Comparison of ENCODE assay signal across 10 mouse cellular contexts in the genomic region with DNA sequence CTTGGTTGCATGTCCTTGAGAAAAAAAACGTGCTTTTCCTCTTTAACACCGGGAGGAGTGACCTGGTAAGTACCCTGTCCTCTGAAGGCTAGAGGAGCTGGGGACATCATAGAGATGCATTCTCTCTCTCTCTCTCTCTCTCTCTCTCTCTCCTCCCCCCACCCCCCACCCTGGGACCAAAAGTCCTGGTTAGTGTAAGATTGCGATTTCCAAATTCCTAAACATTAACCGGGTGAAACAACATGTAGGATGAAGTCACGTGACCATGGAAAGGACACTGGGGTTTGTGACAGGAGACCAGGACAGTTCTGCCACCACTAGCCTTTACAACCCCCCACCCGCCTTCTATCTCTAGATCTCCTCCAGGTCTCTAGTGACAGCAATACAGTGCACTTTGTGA. TPM values are rescaled to one million over a fixed set of nuclear protein-coding genes. Genes with fewer than 3 reads are reported as not detected.
A peak's percentile ranks its signal among the peaks of the same experiment; 100 is the strongest.
DNase-seq lines count a peak whose midpoint lies in the region; ATAC-seq and TF ChIP-seq lines count a peak whose summit lies in the region.
"Had no signal": no experiment of that assay in that cellular context is flagged by ENCODE, and none has a peak within 500 bp of the region (broad histone marks: within the 10 kb centered on the region; RNA-seq: fewer than 3 reads in every experiment).

No protein-coding gene starts in this region.

- no peak overlapping the region for H3K27ac ChIP-seq in heart, embryonic 10.5 days
- no peak overlapping the region for H3K27ac ChIP-seq in neural tube, embryonic 11.5 days (ENCODE audit: low read depth, low read length)
- 0 out of 2 replicates have a peak overlapping the region, but pooled peaks have one; percentile 3 for H3K27ac ChIP-seq in midbrain, embryonic 10.5 days (replicated peaks)
- H3K27ac ChIP-seq in forebrain, postnatal 0 days (ENCODE audit: low read depth, low read length) = no peak overlapping the region
- no peak overlapping the region for H3K27ac ChIP-seq in forebrain, embryonic 16.5 days (ENCODE audit: low read length)

- H3K27me3 ChIP-seq in heart, embryonic 10.5 days (ENCODE audit: insufficient read depth, poor library complexity, severe bottlenecking) = no peaks in the 10 kb centered on the region
- no peaks in the 10 kb centered on the region for H3K27me3 ChIP-seq in neural tube, embryonic 11.5 days (ENCODE audit: control insufficient read depth, insufficient read depth, low read length)
- peaks cover 7% of the 10 kb centered on the region; the same call in 1 of the 2 replicates for H3K27me3 ChIP-seq in midbrain, embryonic 10.5 days (ENCODE audit: low read depth, poor library complexity, severe bottlenecking)
- no peaks in the 10 kb centered on the region for H3K27me3 ChIP-seq in forebrain, postnatal 0 days (ENCODE audit: insufficient read depth, low read length)
- no peaks in the 10 kb centered on the region for H3K27me3 ChIP-seq in forebrain, embryonic 16.5 days (replicated peaks; ENCODE audit: control insufficient read depth, insufficient read depth, low read length)

- H3K4me1 ChIP-seq in heart, embryonic 10.5 days = peaks cover 17% of the 10 kb centered on the region
- H3K4me1 ChIP-seq in neural tube, embryonic 11.5 days (ENCODE audit: control insufficient read depth, insufficient read depth, low read length) = peaks cover 8% of the 10 kb centered on the region
- peaks cover 42% of the 10 kb centered on the region for H3K4me1 ChIP-seq in midbrain, embryonic 10.5 days
- 0 out of 2 replicates have a peak, but pooled peaks cover 4% of the 10 kb centered on the region for H3K4me1 ChIP-seq in forebrain, postnatal 0 days (ENCODE audit: insufficient read depth)
- H3K4me1 ChIP-seq in forebrain, embryonic 16.5 days (replicated peaks; ENCODE audit: control insufficient read depth, insufficient read depth, low read length) = peaks cover 8% of the 10 kb centered on the region

- H3K9ac ChIP-seq in neural tube, embryonic 11.5 days (ENCODE audit: low read length) = no peak overlapping the region
- H3K9ac ChIP-seq in forebrain, postnatal 0 days = no peak overlapping the region
- no peak overlapping the region for H3K9ac ChIP-seq in forebrain, embryonic 16.5 days (replicated peaks; ENCODE audit: low read depth, low read length)

- no peak for DNase-seq in heart, embryonic 10.5 days (ENCODE audit: low spot score)
- DNase-seq in heart, postnatal 10 days = no peak
- no peak for DNase-seq in neural tube, embryonic 11.5 days (ENCODE audit: low spot score)
- DNase-seq in neural tube, embryonic 10.5 days (ENCODE audit: extremely low spot score, low spot score) = no peak
- no peak for DNase-seq in midbrain, embryonic 10.5 days (ENCODE audit: low spot score)
- no peak for DNase-seq in right cerebral cortex, postnatal 4 days
- no peak for DNase-seq in forebrain, postnatal 0 days
- DNase-seq: cerebellum, postnatal 36 days; heart, postnatal 36 days had no signal

- WGBS in heart, embryonic 10.5 days = 3% methylated on average over 6 of the region's 6 CpGs
- 18% methylated on average over 6 of the region's 6 CpGs for WGBS in neural tube, embryonic 11.5 days
- WGBS in midbrain, embryonic 10.5 days = 15% methylated on average over 6 of the region's 6 CpGs
- 19% methylated on average over 6 of the region's 6 CpGs for WGBS in forebrain, postnatal 0 days
- WGBS in forebrain, embryonic 16.5 days = 15% methylated on average over 6 of the region's 6 CpGs

- H3K36me3 ChIP-seq in heart, embryonic 10.5 days = no peaks in the 10 kb centered on the region
- no peaks in the 10 kb centered on the region for H3K36me3 ChIP-seq in neural tube, embryonic 11.5 days (ENCODE audit: control insufficient read depth, insufficient read depth, low read length)
- H3K36me3 ChIP-seq in midbrain, embryonic 10.5 days = no peaks in the 10 kb centered on the region
- no peaks in the 10 kb centered on the region for H3K36me3 ChIP-seq in forebrain, postnatal 0 days (ENCODE audit: insufficient read depth)
- no peaks in the 10 kb centered on the region for H3K36me3 ChIP-seq in forebrain, embryonic 16.5 days (ENCODE audit: control insufficient read depth, insufficient read depth)

- H3K9me3 ChIP-seq in heart, embryonic 10.5 days = no peaks in the 10 kb centered on the region
- no peaks in the 10 kb centered on the region for H3K9me3 ChIP-seq in neural tube, embryonic 11.5 days (ENCODE audit: control insufficient read depth, low read length)
- H3K9me3 ChIP-seq in midbrain, embryonic 10.5 days (replicated peaks) = no peaks in the 10 kb centered on the region
- no peaks in the 10 kb centered on the region for H3K9me3 ChIP-seq in forebrain, postnatal 0 days (ENCODE audit: low read length)
- H3K9me3 ChIP-seq in forebrain, embryonic 16.5 days (ENCODE audit: control insufficient read depth, low read length) = no peaks in the 10 kb centered on the region

- no peak for TF ChIP-seq CTCF in forebrain, postnatal 0 days (IDR thresholded peaks at IDR 0.05; ENCODE audit: low read depth)

- ATAC-seq in neural tube, embryonic 11.5 days (ENCODE audit: insufficient read depth, low FRiP score, low TSS enrichment) = no peak
- no peak for ATAC-seq in forebrain, postnatal 0 days
- ATAC-seq in forebrain, embryonic 16.5 days = no peak

- H3K4me2 ChIP-seq in neural tube, embryonic 11.5 days (ENCODE audit: low read depth) = peak overlapping the region; percentile 1; the same call in 1 of the 2 replicates
- H3K4me2 ChIP-seq in forebrain, postnatal 0 days (ENCODE audit: low read depth) = no peak overlapping the region
- no peak overlapping the region for H3K4me2 ChIP-seq in forebrain, embryonic 16.5 days (ENCODE audit: low read length)

- peak overlapping the region; percentile 48 for H3K4me3 ChIP-seq in heart, embryonic 10.5 days
- no peak overlapping the region for H3K4me3 ChIP-seq in neural tube, embryonic 11.5 days (ENCODE audit: low read depth, low read length)
- peak overlapping the region; percentile 22 for H3K4me3 ChIP-seq in midbrain, embryonic 10.5 days
- H3K4me3 ChIP-seq in forebrain, postnatal 0 days (ENCODE audit: low read depth, low read length) = no peak overlapping the region
- H3K4me3 ChIP-seq in forebrain, embryonic 16.5 days (replicated peaks; ENCODE audit: low read length) = no peak overlapping the region

- intact Hi-C loops in heart, postnatal 10 days (cut with DNase I) = no loop called here

RNA-seq across cellular contexts. Expression of gene Rnf38, which starts 19.6 kb away (rescaled TPM):
- 23.4 and 24.7 TPM in 2 replicates for polyA plus RNA-seq in heart, embryonic 10.5 days (2016; fragmentation: Nextera tagmentation; extraction: Ambion mirVana)
- total RNA-seq in heart, postnatal 10 days (2021) = 10 to 100 TPM; 47.4 to 48.8 TPM
- polyA plus RNA-seq in neural tube, embryonic 11.5 days (2014; fragmentation: Nextera tagmentation; extraction: Ambion mirVana) = 55.1 and 55.8 TPM in 2 replicates
- polyA plus RNA-seq in midbrain, embryonic 10.5 days (2016; fragmentation: Nextera tagmentation; extraction: Ambion mirVana) = 29.0 and 38.6 TPM in 2 replicates
- total RNA-seq in forebrain, postnatal 0 days (2014; rRNA removed) = 51.4 and 82.7 TPM in 2 replicates
- polyA plus RNA-seq in forebrain, postnatal 0 days (2015; fragmentation: Nextera tagmentation; extraction: Ambion mirVana) = 12.3 and 17.6 TPM in 2 replicates
- 39.8 and 41.7 TPM in 2 replicates for polyA plus RNA-seq in forebrain, embryonic 16.5 days (2015; fragmentation: Nextera tagmentation; extraction: Ambion mirVana)

RNA-seq across cellular contexts. Expression of gene Melk, which starts 47.5 kb away (rescaled TPM):
- 40.9 and 43.2 TPM in 2 replicates for polyA plus RNA-seq in heart, embryonic 10.5 days (2016; fragmentation: Nextera tagmentation; extraction: Ambion mirVana)
- 1 to 10 TPM; 5.2 to 5.4 TPM for total RNA-seq in heart, postnatal 10 days (2021)
- polyA plus RNA-seq in neural tube, embryonic 11.5 days (2014; fragmentation: Nextera tagmentation; extraction: Ambion mirVana) = 57.1 and 58.5 TPM in 2 replicates
- 75.6 and 83.6 TPM in 2 replicates for polyA plus RNA-seq in midbrain, embryonic 10.5 days (2016; fragmentation: Nextera tagmentation; extraction: Ambion mirVana)
- 4.2 and 4.5 TPM in 2 replicates for total RNA-seq in forebrain, postnatal 0 days (2014; rRNA removed)
- 4.6 and 4.7 TPM in 2 replicates for polyA plus RNA-seq in forebrain, postnatal 0 days (2015; fragmentation: Nextera tagmentation; extraction: Ambion mirVana)
- 17.3 and 21.6 TPM in 2 replicates for polyA plus RNA-seq in forebrain, embryonic 16.5 days (2015; fragmentation: Nextera tagmentation; extraction: Ambion mirVana)

Comparison
In these comparisons a context has a peak if more than half of its experiments do, and no peak if none do; other contexts are left out.
1. H3K4me3 ChIP-seq: peak in heart, embryonic 10.5 days (single experiment) and midbrain, embryonic 10.5 days (single experiment); none in neural tube, embryonic 11.5 days (single experiment), forebrain, postnatal 0 days (single experiment) and forebrain, embryonic 16.5 days (single experiment).